Mouse (Mus musculus) olfactory bulb, adult 2 months (tissue): ENCODE measurements at regions not wholly inside any gene's neighbourhood (a gene's known extent, or its start where the extent isn't known, plus 50 kb on each side); places are given as distances from the start of the nearest gene placed in this dataset.

Source experiments
- H3K27ac ChIP-seq: fragments of 200-500 bp; 2 replicates; pipeline ENCODE4 v1.5.1; 2012; ENCODE audit warnings: low read depth, low read length; ENCODE audit not compliant: insufficient read depth
- H3K4me1 ChIP-seq: fragments of 200-500 bp; 2 replicates; pipeline ENCODE4 v1.6.1; 2012; ENCODE audit warnings: low read length; ENCODE audit not compliant: control insufficient read depth, insufficient read depth
- H3K4me3 ChIP-seq: fragments of 200-500 bp; 2 replicates; pipeline ENCODE4 v1.5.1; 2012; ENCODE audit warnings: mild to moderate bottlenecking, low read depth, low read length, moderate library complexity; ENCODE audit not compliant: insufficient read depth
- CTCF ChIP-seq: fragments of 200-500 bp; IDR thresholded peaks from 2 replicates; pipeline ENCODE4 v1.5.1; 2012; ENCODE audit warnings: low read depth, mild to moderate bottlenecking, low read length, moderate library complexity; ENCODE audit not compliant: insufficient read depth
- POLR2A ChIP-seq: fragments of 200-500 bp; IDR thresholded peaks from 2 replicates; pipeline ENCODE4 v1.6.1; 2012; ENCODE audit warnings: mild to moderate bottlenecking, low read depth, low read length, moderate library complexity; ENCODE audit not compliant: insufficient read depth
- WGBS: fragments of 180-500 bp; shearing (Covaris S2); methylation state at CpG from one replicate; pipeline ENCODE4 v1.1.7; 2018; 5-methylcytosine and 5-hydroxymethylcytosine counted together

GRCm38 (mm10) chr14:71963389-71964169, 528.1 kb downstream of the Gm9195 start:
- no peak for TF ChIP-seq POLR2A
- no peak for TF ChIP-seq CTCF
- Histone ChIP-seq H3K4me3 (no peak overlapping the region), H3K27ac (no peak overlapping the region), H3K4me1 (peaks cover 3% of the 10 kb centered on the region; the same call in 1 of the 2 replicates)
- WGBS = 37% methylated on average over 4 of the region's 4 CpGs

- TF ChIP-seq CTCF (no peak), POLR2A (no peak)
- 89% methylated on average over 2 of the region's 2 CpGs for WGBS
- no peak overlapping the region for H3K4me3 ChIP-seq
- H3K27ac ChIP-seq = no peak overlapping the region
- H3K4me1 ChIP-seq = no peaks in the 10 kb centered on the region
Observed at GRCm38 (mm10) chr14:71948701-71949100, 542.9 kb downstream of the Gm9195 start.

- Histone ChIP-seq H3K27ac (no peak overlapping the region), H3K4me3 (no peak overlapping the region), H3K4me1 (no peaks in the 10 kb centered on the region)
- no peak for TF ChIP-seq CTCF
- TF ChIP-seq POLR2A = no peak
- 82% methylated on average over 2 of the region's 2 CpGs for WGBS
Observed at GRCm38 (mm10) chr14:71937157-71937485, 554.5 kb downstream of the Gm9195 start.

GRCm38 (mm10) chr14:71936373-71937156, 555.1 kb downstream of the Gm9195 start:
- TF ChIP-seq POLR2A (no peak), CTCF (no peak)
- 61% methylated on average over 6 of the region's 6 CpGs for WGBS
- Histone ChIP-seq H3K4me3 (no peak overlapping the region), H3K27ac (no peak overlapping the region), H3K4me1 (no peaks in the 10 kb centered on the region)

- 38% methylated on average over 5 of the region's 5 CpGs for WGBS
- H3K4me3 ChIP-seq = no peak overlapping the region
- no peak overlapping the region for H3K27ac ChIP-seq
- no peaks in the 10 kb centered on the region for H3K4me1 ChIP-seq
- TF ChIP-seq POLR2A (no peak), CTCF (no peak)
Observed at GRCm38 (mm10) chr14:71915964-71916363, 575.7 kb downstream of the Gm9195 start.

- no peaks in the 10 kb centered on the region for H3K4me1 ChIP-seq
- no peak overlapping the region for H3K27ac ChIP-seq
- no peak for TF ChIP-seq POLR2A
- TF ChIP-seq CTCF = no peak
- H3K4me3 ChIP-seq = no peak overlapping the region
- 73% methylated on average over 2 of the region's 2 CpGs for WGBS
Observed at GRCm38 (mm10) chr14:71910936-71911335, 580.7 kb downstream of the Gm9195 start.

- TF ChIP-seq CTCF = no peak
- no peak for TF ChIP-seq POLR2A
- WGBS = 96% methylated on average over 4 of the region's 4 CpGs
- Histone ChIP-seq H3K27ac (no peak overlapping the region), H3K4me3 (no peak overlapping the region), H3K4me1 (no peaks in the 10 kb centered on the region)
Observed at GRCm38 (mm10) chr14:71895468-71895867, 596.2 kb downstream of the Gm9195 start.

- TF ChIP-seq POLR2A (no peak), CTCF (no peak)
- Histone ChIP-seq H3K4me1 (no peaks in the 10 kb centered on the region), H3K27ac (no peak overlapping the region), H3K4me3 (no peak overlapping the region)
- WGBS = 84% methylated on average over 4 of the region's 4 CpGs
Observed at GRCm38 (mm10) chr14:71894811-71895210, 596.8 kb downstream of the Gm9195 start.

GRCm38 (mm10) chr14:71893361-71893760, 598.3 kb downstream of the Gm9195 start:
- Histone ChIP-seq H3K4me3 (no peak overlapping the region), H3K27ac (no peak overlapping the region), H3K4me1 (no peaks in the 10 kb centered on the region)
- WGBS = 67% methylated on average over 1 of the region's 1 CpGs
- TF ChIP-seq CTCF (no peak), POLR2A (no peak)

- whole genome bisulfite sequencing = 82% methylated on average over 1 of the region's 1 CpGs
- no peak overlapping the region for H3K4me3 ChIP-seq
- H3K27ac ChIP-seq = no peak overlapping the region
- no peaks in the 10 kb centered on the region for H3K4me1 ChIP-seq
- no peak for TF ChIP-seq POLR2A
- TF ChIP-seq CTCF = no peak
Observed at GRCm38 (mm10) chr14:71891667-71892066, 600.0 kb downstream of the Gm9195 start.
